Mouse (Mus musculus) lung, adult 2 months (tissue): Measurements from ENCODE around the gene Ide.

Source experiments
- CTCF ChIP-seq: fragments of 200-500 bp; IDR thresholded peaks from 2 replicates; pipeline ENCODE4 v1.5.1; 2011; ENCODE audit warnings: mild to moderate bottlenecking, low read length, control low read depth; ENCODE audit not compliant: insufficient read depth
- POLR2A ChIP-seq: fragments of 200-500 bp; IDR thresholded peaks from 2 replicates; pipeline ENCODE4 v1.6.1; 2011; ENCODE audit warnings: low read depth, mild to moderate bottlenecking, control low read depth, low read length, borderline replicate concordance; ENCODE audit errors: extremely low read depth

DNA sequence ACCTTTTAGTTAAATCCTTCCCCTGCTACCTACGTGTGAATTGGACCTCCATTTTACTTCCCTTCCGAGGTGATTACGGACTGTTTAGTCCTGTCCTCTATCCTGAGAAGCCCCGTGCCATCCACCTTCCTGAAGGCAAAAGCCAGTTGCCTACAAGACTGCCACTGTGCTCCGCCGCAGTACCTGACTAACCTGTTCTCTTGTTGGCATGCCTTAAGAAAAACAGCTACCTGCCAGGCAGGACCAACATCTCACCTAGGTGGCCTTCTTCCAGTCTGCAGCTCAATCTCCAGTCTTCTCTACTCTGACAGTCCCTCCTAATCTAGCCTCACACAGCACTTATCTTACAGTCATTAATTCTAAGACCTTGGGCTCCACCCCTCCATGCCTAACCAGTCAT lies 15.7 kb upstream of the Ide start:
- no peak for TF ChIP-seq POLR2A
- TF ChIP-seq CTCF, result no peak
